Mouse (Mus musculus): ENCODE results near the gene Ncaph2.

DNA sequence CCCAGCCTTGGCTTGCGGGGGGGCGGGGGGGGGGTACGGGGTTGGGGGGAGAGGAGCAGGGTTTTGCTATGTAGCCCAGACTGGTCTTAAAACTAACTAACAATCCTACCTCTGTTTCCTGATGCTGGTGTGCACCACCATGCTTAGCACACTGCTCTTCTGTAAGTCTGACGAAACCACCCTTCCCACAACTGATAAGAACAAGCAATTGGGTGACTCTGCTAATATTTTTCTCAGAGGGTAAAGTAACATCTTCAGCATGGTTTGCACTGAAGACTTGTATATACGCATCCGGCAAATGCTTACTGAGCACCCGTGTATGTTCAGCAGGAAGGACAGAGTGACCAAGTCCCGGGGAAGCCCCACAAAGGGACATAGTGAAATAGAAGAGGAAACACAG, 34.3 kb upstream of the Ncaph2 start:
- no peak for TF ChIP-seq CTCF (IDR thresholded peaks at IDR 0.05; ENCODE audit: extremely low read depth, insufficient read length, insufficient replicate concordance, low read depth, low read length)
- TF ChIP-seq POLR2A (IDR thresholded peaks at IDR 0.05; ENCODE audit: low read depth, low read length), result no peak
